Mouse (Mus musculus) brain, adult 2 months (tissue): ENCODE data around the gene Il5.
"Not testable (repeated sequence)": the region's sequence is repeated elsewhere in the genome, so short reads cannot be mapped to it uniquely, and the experiment has no call there.

Experiments
- DNase-seq: peaks from one replicate; pipeline ENCODE4 v3.0.0; 2011; ENCODE audit warnings: low read depth, low spot score

Il5 gene

GRCm38 (mm10) chr11:53742353-53742752 is 21.8 kb downstream of the Il5 start:
- peak; percentile 43 for DNase-seq

- no peak for DNase-seq
These were observed 24.7 kb downstream of the Il5 start for GRCm38 (mm10) chr11:53745260-53745659.

- no peak for DNase-seq
These were observed 27.4 kb downstream of the Il5 start for GRCm38 (mm10) chr11:53747985-53748384.

- no peak for DNase-seq
These were observed 28.0 kb downstream of the Il5 start for GRCm38 (mm10) chr11:53748614-53749013.

GRCm38 (mm10) chr11:53749306-53749705 is 28.7 kb downstream of the Il5 start:
- DNase-seq: no peak

GRCm38 (mm10) chr11:53749716-53750352 is 29.2 kb downstream of the Il5 start:
- no peak for DNase-seq

GRCm38 (mm10) chr11:53755011-53755595 is 34.5 kb downstream of the Il5 start:
- DNase-seq: no peak

- DNase-seq: no peak
These were observed 37.0 kb downstream of the Il5 start for GRCm38 (mm10) chr11:53757612-53758011.

GRCm38 (mm10) chr11:53758033-53758432 is 37.4 kb downstream of the Il5 start:
- not testable (repeated sequence) for DNase-seq

GRCm38 (mm10) chr11:53758791-53759351 is 38.3 kb downstream of the Il5 start:
- no peak for DNase-seq

GRCm38 (mm10) chr11:53759545-53760406 is 39.2 kb downstream of the Il5 start:
- DNase-seq: no peak

- DNase-seq: no peak
These were observed 40.7 kb downstream of the Il5 start for GRCm38 (mm10) chr11:53761284-53761683.

GRCm38 (mm10) chr11:53761822-53762221 is 41.2 kb downstream of the Il5 start:
- no peak for DNase-seq

- no peak for DNase-seq
These were observed 41.8 kb downstream of the Il5 start for GRCm38 (mm10) chr11:53762426-53762825.

GRCm38 (mm10) chr11:53762827-53763495 is 42.4 kb downstream of the Il5 start:
- DNase-seq: peak; percentile 61

- DNase-seq: peak; percentile 86
These were observed 43.0 kb downstream of the Il5 start for GRCm38 (mm10) chr11:53763496-53764140.

GRCm38 (mm10) chr11:53764581-53764980 is 44.0 kb downstream of the Il5 start:
- DNase-seq: no peak

GRCm38 (mm10) chr11:53768422-53769184 is 48.0 kb downstream of the Il5 start:
- DNase-seq: no peak

- DNase-seq: no peak
These were observed 48.6 kb downstream of the Il5 start for GRCm38 (mm10) chr11:53769185-53769576.

- DNase-seq: peak; percentile 87
These were observed 49.1 kb downstream of the Il5 start, which contains the start of gene Irf1 for GRCm38 (mm10) chr11:53769760-53770124. Irf1 (plus strand) TSS chr11:53770014.
